ENCODE assay signal across 8 mouse cellular contexts in the genomic region with DNA sequence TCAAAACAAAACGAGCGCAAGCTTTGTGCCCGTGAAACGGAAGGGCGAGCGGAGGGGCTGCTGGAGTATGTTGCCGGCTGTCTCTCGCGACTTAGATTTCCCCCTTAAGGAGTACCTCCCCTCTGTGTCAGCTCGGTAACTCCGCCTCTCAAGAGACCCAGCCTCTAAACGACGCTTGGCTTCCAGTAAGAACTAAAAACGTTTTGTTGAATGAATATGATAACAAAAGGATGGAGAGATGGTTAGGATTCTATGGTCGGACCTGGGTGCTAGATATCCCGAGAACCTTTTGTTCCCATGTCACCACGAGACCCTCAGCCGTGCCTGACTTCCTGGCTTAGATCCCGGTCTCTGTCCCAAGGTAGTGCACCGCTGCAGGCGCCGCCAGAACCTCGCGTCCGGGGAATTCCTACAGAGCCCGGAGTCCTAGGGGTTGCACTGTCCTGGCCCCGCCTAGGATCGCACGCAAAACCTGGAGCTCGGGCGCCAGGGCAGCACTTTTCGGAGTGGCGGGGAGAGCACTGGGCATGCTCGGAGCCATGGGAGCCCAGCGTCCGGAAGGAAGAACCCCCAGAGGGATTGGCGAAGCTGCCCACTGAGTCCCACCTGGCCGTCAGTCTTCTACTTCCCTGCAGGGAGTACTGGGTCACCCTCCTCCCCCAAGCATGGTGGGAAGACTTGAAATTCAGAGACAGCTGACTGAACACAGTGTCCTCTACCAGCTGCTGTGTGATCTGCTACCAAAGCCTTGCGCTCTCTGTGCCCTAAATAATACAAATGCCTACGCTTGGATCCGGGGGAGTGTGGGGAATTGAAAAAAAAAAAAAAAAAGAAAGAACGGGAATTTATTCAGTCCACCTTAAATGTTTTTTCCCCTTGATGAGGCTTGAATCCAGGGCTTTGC. TPM values are rescaled to one million over a fixed set of nuclear protein-coding genes. Genes with fewer than 3 reads are reported as not detected.
A peak's percentile ranks its signal among the peaks of the same experiment; 100 is the strongest.
DNase-seq lines count a peak whose midpoint lies in the region; ATAC-seq and TF ChIP-seq lines count a peak whose summit lies in the region.

Gene Ptpn3 (minus strand): TSS at position 428 of the 904 bp plus-strand sequence.

- no peak for TF ChIP-seq POLR2A in testis, adult 2 months (IDR thresholded peaks at IDR 0.05; ENCODE audit: control insufficient read depth, low read depth, low read length)

- peaks cover 3% of the 10 kb centered on the region; the same call in 1 of the 2 replicates for H3K36me3 ChIP-seq in ES-E14 (ENCODE audit: control insufficient read depth, insufficient read depth, low read length, poor library complexity, severe bottlenecking)
- H3K36me3 ChIP-seq in forebrain, embryonic 15.5 days = no peaks in the 10 kb centered on the region
- no peaks in the 10 kb centered on the region for H3K36me3 ChIP-seq in liver, embryonic 13.5 days
- H3K36me3 ChIP-seq in neural tube, embryonic 11.5 days (ENCODE audit: control insufficient read depth, insufficient read depth, low read length) = no peaks in the 10 kb centered on the region
- no peaks in the 10 kb centered on the region for H3K36me3 ChIP-seq in testis, adult 2 months (ENCODE audit: control insufficient read depth, insufficient read depth, low read length)

- H3K9ac ChIP-seq in ES-E14 (ENCODE audit: insufficient read depth, low read depth, low read length, poor library complexity, severe bottlenecking) = peak within 1 kb of the TSS; percentile 88
- H3K9ac ChIP-seq in forebrain, embryonic 15.5 days (replicated peaks) = peak within 1 kb of the TSS; percentile 66
- no peak within 1 kb of the TSS for H3K9ac ChIP-seq in liver, embryonic 13.5 days
- peak within 1 kb of the TSS; percentile 78 for H3K9ac ChIP-seq in neural tube, embryonic 11.5 days (ENCODE audit: low read length)

- WGBS in forebrain, embryonic 15.5 days = under 1% methylated on average over 42 of the region's 42 CpGs
- WGBS in liver, embryonic 13.5 days (ENCODE audit: insufficient replicate concordance) = under 1% methylated on average over 42 of the region's 42 CpGs
- WGBS in neural tube, embryonic 11.5 days = under 1% methylated on average over 42 of the region's 42 CpGs

- peaks cover 40% of the 10 kb centered on the region; the same call in 1 of the 2 replicates for H3K27me3 ChIP-seq in forebrain, embryonic 15.5 days
- H3K27me3 ChIP-seq in liver, embryonic 13.5 days = peaks cover 63% of the 10 kb centered on the region
- peaks cover 29% of the 10 kb centered on the region for H3K27me3 ChIP-seq in neural tube, embryonic 11.5 days (ENCODE audit: control insufficient read depth, insufficient read depth, low read length)
- H3K27me3 ChIP-seq in testis, adult 2 months (ENCODE audit: control insufficient read depth, insufficient read depth, low read length) = no peaks in the 10 kb centered on the region

- peak; percentile 86 for DNase-seq in ES-E14 (ENCODE audit: low read depth, low spot score)
- peak; percentile 85 to 86 for DNase-seq in cerebellum, adult 18-20 months
- peak; percentile 88 to 89 for DNase-seq in heart, postnatal 10 days
- peak; percentile 91 to 92 for DNase-seq in kidney, postnatal 36 days
- peak; percentile 31 for DNase-seq in liver, embryonic 13.5 days
- DNase-seq in neural tube, embryonic 11.5 days (ENCODE audit: low spot score) = peak; percentile 87

- peak within 1 kb of the TSS; percentile 77 to 94 for H3K4me3 ChIP-seq in ES-E14 (ENCODE audit: insufficient read depth in 1 of 2, low read depth in 1 of 2, low read length in 2 of 2, poor library complexity in 1 of 2, severe bottlenecking in 1 of 2)
- peak within 1 kb of the TSS; percentile 68 for H3K4me3 ChIP-seq in forebrain, embryonic 15.5 days
- H3K4me3 ChIP-seq in liver, embryonic 13.5 days (replicated peaks) = peak within 1 kb of the TSS; percentile 63
- H3K4me3 ChIP-seq in neural tube, embryonic 11.5 days (ENCODE audit: low read depth, low read length) = peak within 1 kb of the TSS; percentile 70
- peak within 1 kb of the TSS; percentile 89 for H3K4me3 ChIP-seq in testis, adult 2 months (ENCODE audit: control insufficient read depth, low read depth, low read length)

- in situ Hi-C loops in ES-E14 (cut with MboI; ENCODE audit: low sequenced_read_pairs in 2 of 2, unreplicated experiment in 2 of 2) = no loop called here

- TF ChIP-seq CTCF in testis, adult 2 months (IDR thresholded peaks at IDR 0.05; ENCODE audit: control insufficient read depth, insufficient read depth, insufficient replicate concordance, low read depth, low read length) = no peak

- peak within 1 kb of the TSS; percentile 2; the same call in 1 of the 2 replicates for H3K27ac ChIP-seq in ES-E14 (ENCODE audit: insufficient read depth, low read depth, low read length, poor library complexity, severe bottlenecking)
- peak within 1 kb of the TSS; percentile 79 for H3K27ac ChIP-seq in forebrain, embryonic 15.5 days (replicated peaks)
- no peak within 1 kb of the TSS for H3K27ac ChIP-seq in liver, embryonic 13.5 days
- 0 out of 2 replicates have a peak within 1 kb of the TSS, but pooled peaks have one; percentile 8 for H3K27ac ChIP-seq in neural tube, embryonic 11.5 days (ENCODE audit: low read depth, low read length)
- H3K27ac ChIP-seq in testis, adult 2 months (ENCODE audit: control insufficient read depth, insufficient read depth, low read depth, low read length) = no peak within 1 kb of the TSS

- intact Hi-C loops in heart, postnatal 10 days (cut with DNase I) = loop anchor here (2.0 to 5.0 kb wide), 2 partner anchors 21 to 34 kb away; no protein-coding TSS in a partner anchor

- H3K4me2 ChIP-seq in forebrain, embryonic 15.5 days (replicated peaks) = peak within 1 kb of the TSS; percentile 98
- H3K4me2 ChIP-seq in liver, embryonic 13.5 days = peak within 1 kb of the TSS; percentile 77
- peak within 1 kb of the TSS; percentile 98 for H3K4me2 ChIP-seq in neural tube, embryonic 11.5 days (ENCODE audit: low read depth)

- peaks cover 3 to 15% of the 10 kb centered on the region in 2 experiments; a peak in 3 of 4 replicates for H3K4me1 ChIP-seq in ES-E14 (ENCODE audit: control insufficient read depth in 2 of 2, insufficient read depth in 2 of 2, low read length in 2 of 2, poor library complexity in 1 of 2)
- peaks cover 33% of the 10 kb centered on the region for H3K4me1 ChIP-seq in forebrain, embryonic 15.5 days
- peaks cover 12% of the 10 kb centered on the region for H3K4me1 ChIP-seq in liver, embryonic 13.5 days (replicated peaks)
- H3K4me1 ChIP-seq in neural tube, embryonic 11.5 days (ENCODE audit: control insufficient read depth, insufficient read depth, low read length) = peaks cover 7% of the 10 kb centered on the region
- H3K4me1 ChIP-seq in testis, adult 2 months (ENCODE audit: control insufficient read depth, insufficient read depth, low read length) = peaks cover 18% of the 10 kb centered on the region

- no peaks in the 10 kb centered on the region for H3K9me3 ChIP-seq in ES-E14 (ENCODE audit: control insufficient read depth, insufficient read depth, low read depth, low read length)
- H3K9me3 ChIP-seq in forebrain, embryonic 15.5 days = no peaks in the 10 kb centered on the region
- H3K9me3 ChIP-seq in liver, embryonic 13.5 days (replicated peaks) = no peaks in the 10 kb centered on the region
- no peaks in the 10 kb centered on the region for H3K9me3 ChIP-seq in neural tube, embryonic 11.5 days (ENCODE audit: control insufficient read depth, low read length)

- ATAC-seq in forebrain, embryonic 15.5 days (replicated peaks) = peak; percentile 90
- peak; percentile 79 for ATAC-seq in liver, embryonic 13.5 days (ENCODE audit: low read depth)
- peak; percentile 83 for ATAC-seq in neural tube, embryonic 11.5 days (ENCODE audit: insufficient read depth, low FRiP score, low TSS enrichment)

TF ChIP-seq in ES-E14, 5 proteins besides CTCF, POLR2A, EP300 and RAD21:
- no peak for TF ChIP-seq CHD2 (IDR thresholded peaks at IDR 0.05; ENCODE audit: low read depth, low read length)
- TF ChIP-seq MAFK (IDR thresholded peaks at IDR 0.05; ENCODE audit: insufficient read depth, low read depth, low read length) = peak; percentile 81
- no peak for TF ChIP-seq ZC3H11A (IDR thresholded peaks at IDR 0.05; ENCODE audit: borderline replicate concordance, low read depth, low read length)
- TF ChIP-seq ZNF384 (IDR thresholded peaks at IDR 0.05; ENCODE audit: low read depth, low read length) = peak; percentile 46; the same call in 1 of the 2 replicates
- peak; percentile 67; the same call in 1 of the 2 replicates for TF ChIP-seq HCFC1 (IDR thresholded peaks at IDR 0.05; ENCODE audit: borderline replicate concordance, insufficient read depth, low read length)

RNA-seq across cellular contexts. Expression of gene Ptpn3, which starts in this region (rescaled TPM):
- total RNA-seq in ES-E14 (2012; rRNA removed) = 13.6 and 24.5 TPM in 2 replicates
- 1.3 and 1.5 TPM in 2 replicates for polyA plus RNA-seq in forebrain, embryonic 15.5 days (2015; fragmentation: Nextera tagmentation; extraction: Ambion mirVana)
- 10 to 100 TPM; 25.2 to 26.1 TPM for total RNA-seq in heart, postnatal 10 days (2021)
- 0.36 and 0.59 TPM in 2 replicates for polyA plus RNA-seq in liver, embryonic 13.5 days (2015; fragmentation: Nextera tagmentation; extraction: Ambion mirVana)
- 2.7 TPM in 2 replicates for polyA plus RNA-seq in neural tube, embryonic 11.5 days (2014; fragmentation: Nextera tagmentation; extraction: Ambion mirVana)
- 0.42 and 1.4 TPM in 2 replicates for polyA plus RNA-seq in testis, adult 2 months (2012; rRNA removed)

Comparison
In these comparisons a context has a peak if more than half of its experiments do, and no peak if none do; other contexts are left out.
1. Peak in DNase-seq, ATAC-seq, H3K4me3 ChIP-seq and H3K4me2 ChIP-seq in liver, embryonic 13.5 days; RNA of the gene not detected or under 1 TPM.
2. DNase-seq: peak in every context shown above with its lines; median percentile 92 in kidney, postnatal 36 days; 88 in heart, postnatal 10 days; 87 in neural tube, embryonic 11.5 days; 86 in ES-E14; 86 in cerebellum, adult 18-20 months; 31 in liver, embryonic 13.5 days.
3. H3K27ac ChIP-seq: peak in ES-E14 (single experiment), forebrain, embryonic 15.5 days (single experiment) and neural tube, embryonic 11.5 days (single experiment); none in liver, embryonic 13.5 days (single experiment) and testis, adult 2 months (single experiment).
4. Peak in every context shown above with its lines, with median percentiles within 50 percentile points of each other: H3K4me3 ChIP-seq, ATAC-seq and H3K4me2 ChIP-seq.